Mouse (Mus musculus): ENCODE measurements around the gene Kalrn. TPM values are rescaled to one million over a fixed set of nuclear protein-coding genes. Genes with fewer than 3 reads are reported as not detected.

Gene Kalrn
- total and polyA plus RNA-seq, 2 experiments from 2014 or later = 23.6 to 148 TPM

DNA sequence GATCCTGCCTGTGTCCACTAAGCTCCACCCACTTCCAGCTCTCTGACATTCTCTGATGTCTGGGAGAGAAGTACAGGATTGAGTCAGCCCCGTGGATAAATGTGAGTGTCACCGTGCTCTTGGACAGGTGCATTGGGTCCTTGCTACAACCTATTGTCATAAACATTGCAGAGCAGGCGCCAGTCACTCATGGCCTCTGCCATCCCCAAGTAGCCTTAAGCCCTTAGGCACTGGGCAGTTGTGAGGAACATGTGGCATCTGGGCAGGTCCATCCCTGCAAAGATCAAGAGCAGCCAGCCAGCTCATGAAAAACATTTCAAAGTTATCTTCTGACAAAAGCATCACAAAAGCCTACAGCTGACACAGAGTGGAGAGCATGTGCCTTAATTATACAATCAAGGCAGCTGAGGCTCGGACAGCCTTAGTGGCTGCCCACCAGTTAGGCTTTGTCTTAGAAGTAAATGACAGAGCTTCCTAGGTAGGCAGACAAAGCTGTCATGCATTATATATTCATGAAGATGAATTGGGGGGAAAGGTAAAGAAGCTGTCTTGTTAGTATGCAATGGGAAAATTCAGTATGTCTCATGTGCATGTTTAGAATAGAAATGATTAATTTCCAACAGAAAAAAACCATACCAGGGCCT is 319.2 kb downstream of the Kalrn start:
- Histone ChIP-seq H3K27ac (ENCODE audit: low read depth, low read length) (no peak overlapping the region), H3K4me2 (ENCODE audit: low read depth) (no peak overlapping the region), H3K27me3 (ENCODE audit: insufficient read depth, low read length) (no peaks in the 10 kb centered on the region), H3K4me1 (ENCODE audit: insufficient read depth) (no peaks in the 10 kb centered on the region), H3K9me3 (ENCODE audit: low read length) (no peaks in the 10 kb centered on the region), H3K36me3 (ENCODE audit: insufficient read depth) (peaks cover 21% of the 10 kb centered on the region), H3K9ac (no peak overlapping the region), H3K4me3 (ENCODE audit: low read depth, low read length) (no peak overlapping the region)
- WGBS = 60% methylated on average over 4 of the region's 4 CpGs
- TF ChIP-seq CTCF (IDR thresholded peaks at IDR 0.05; ENCODE audit: low read depth) = no peak
- DNase-seq (no peak), ATAC-seq (no peak)

DNA sequence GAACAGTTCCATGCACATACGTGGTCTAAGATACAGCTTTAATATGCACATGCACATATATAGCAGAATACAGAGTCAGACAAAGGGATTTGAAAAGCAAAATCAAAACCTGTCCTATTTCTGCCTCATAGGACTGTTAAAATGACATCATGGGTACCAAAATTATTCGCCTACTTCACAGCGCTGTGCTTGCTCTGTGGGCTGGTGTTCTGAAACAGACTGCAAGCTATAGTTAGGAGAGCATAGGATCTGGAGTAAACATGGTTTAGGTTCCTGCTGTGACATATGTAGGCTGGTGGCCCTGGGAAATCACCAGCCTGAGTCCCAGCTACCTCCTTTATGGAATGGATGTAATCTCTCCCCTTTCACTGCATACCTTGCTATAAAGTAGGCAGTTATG is 320.7 kb downstream of the Kalrn start:
- Histone ChIP-seq H3K36me3 (ENCODE audit: insufficient read depth) (peaks cover 21% of the 10 kb centered on the region), H3K4me1 (ENCODE audit: insufficient read depth) (no peaks in the 10 kb centered on the region), H3K4me2 (ENCODE audit: low read depth) (no peak overlapping the region), H3K4me3 (ENCODE audit: low read depth, low read length) (no peak overlapping the region), H3K27ac (ENCODE audit: low read depth, low read length) (no peak overlapping the region), H3K9me3 (ENCODE audit: low read length) (no peaks in the 10 kb centered on the region), H3K27me3 (ENCODE audit: insufficient read depth, low read length) (no peaks in the 10 kb centered on the region), H3K9ac (no peak overlapping the region)
- no peak for TF ChIP-seq CTCF (IDR thresholded peaks at IDR 0.05; ENCODE audit: low read depth)
- DNase-seq (no peak), ATAC-seq (no peak)
- WGBS = 87% methylated on average over 3 of the region's 3 CpGs

DNA sequence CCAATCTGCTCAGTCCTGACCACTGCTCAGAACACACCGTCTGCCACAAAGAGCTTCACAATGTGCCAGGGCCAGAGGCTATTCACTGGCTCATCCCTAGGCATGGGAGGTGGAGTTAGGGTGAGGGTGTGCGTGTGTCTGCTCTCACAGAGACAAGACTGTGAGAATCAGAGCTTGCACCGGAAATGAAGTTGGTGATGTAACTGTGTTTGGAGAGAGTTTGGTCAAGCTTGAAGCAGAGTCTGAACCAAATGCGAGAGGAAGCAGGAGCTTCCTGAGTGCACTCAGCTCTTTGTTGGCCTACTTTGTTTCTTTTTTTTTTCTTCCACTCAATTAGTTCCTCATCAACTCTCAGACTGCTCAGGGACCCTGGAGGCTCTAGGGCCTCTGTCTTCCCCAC is 325.1 kb downstream of the Kalrn start:
- WGBS = 28% methylated on average over 4 of the region's 4 CpGs
- Histone ChIP-seq H3K27ac (ENCODE audit: low read depth, low read length) (no peak overlapping the region), H3K4me2 (ENCODE audit: low read depth) (no peak overlapping the region), H3K4me3 (ENCODE audit: low read depth, low read length) (no peak overlapping the region), H3K36me3 (ENCODE audit: insufficient read depth) (peaks cover 17% of the 10 kb centered on the region), H3K9me3 (ENCODE audit: low read length) (no peaks in the 10 kb centered on the region), H3K9ac (no peak overlapping the region), H3K4me1 (ENCODE audit: insufficient read depth) (no peaks in the 10 kb centered on the region), H3K27me3 (ENCODE audit: insufficient read depth, low read length) (no peaks in the 10 kb centered on the region)
- TF ChIP-seq CTCF (IDR thresholded peaks at IDR 0.05; ENCODE audit: low read depth) = no peak
- DNase-seq = no peak
- no peak for ATAC-seq

DNA sequence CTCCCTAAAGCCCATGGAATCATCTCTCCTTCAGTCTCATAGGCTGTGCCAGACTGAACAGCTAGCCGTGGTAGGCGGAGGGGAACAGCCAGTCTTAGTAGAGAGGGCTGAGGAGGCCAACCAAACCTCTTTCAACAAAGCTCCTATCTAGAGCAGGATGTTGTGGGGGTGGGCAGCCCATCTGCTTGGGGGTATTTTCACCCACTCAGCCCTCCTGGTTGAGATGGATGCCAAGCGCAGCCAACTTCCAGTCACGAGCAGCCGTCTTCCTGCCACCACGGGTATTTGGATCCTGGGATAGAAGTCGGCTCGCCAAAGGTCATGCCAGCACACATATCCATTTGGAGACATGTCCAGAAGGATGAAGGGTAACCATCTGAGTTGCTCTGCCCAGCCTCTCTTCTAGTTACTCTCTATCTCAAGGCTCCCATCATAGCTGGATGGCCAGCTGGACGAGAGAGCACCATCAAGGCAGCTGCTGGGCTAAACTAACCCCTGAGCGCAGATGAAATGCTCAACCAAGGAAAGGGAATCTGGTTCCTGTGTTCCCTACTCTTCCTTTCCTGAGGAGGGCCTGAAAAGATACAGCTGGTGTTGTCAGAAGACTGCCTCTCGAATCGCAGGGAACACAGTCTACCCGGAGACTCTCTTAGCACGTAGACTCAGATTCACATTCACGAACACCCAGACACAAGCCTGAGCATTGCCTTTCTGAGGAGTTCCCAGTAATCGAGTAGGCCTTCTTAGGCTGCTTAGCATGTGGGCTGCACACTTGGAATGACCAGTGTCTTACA is 331.2 kb downstream of the Kalrn start:
- DNase-seq = no peak
- no peak overlapping the region for H3K27ac ChIP-seq (ENCODE audit: low read depth, low read length)
- ATAC-seq = no peak

DNA sequence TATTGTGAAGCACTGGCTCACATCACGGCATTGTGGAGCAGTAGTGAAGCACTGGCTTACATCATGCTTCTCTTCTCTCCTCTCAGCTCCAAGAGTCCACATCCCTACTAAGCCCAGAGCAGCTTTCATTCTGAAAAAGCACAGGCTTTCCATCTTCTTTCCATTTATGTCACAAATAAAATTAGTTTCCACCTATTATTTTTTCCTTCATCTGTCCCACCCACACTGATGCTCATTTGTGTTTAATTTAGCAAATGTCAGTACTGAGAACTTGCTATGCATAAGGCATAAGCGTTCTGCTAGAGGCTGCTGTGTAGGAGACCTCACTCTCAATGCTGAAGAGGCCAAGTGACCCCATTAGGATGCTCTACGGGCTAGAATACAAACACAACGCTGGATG is 333.7 kb downstream of the Kalrn start:
- DNase-seq (no peak), ATAC-seq (no peak)
- Histone ChIP-seq H3K4me1 (ENCODE audit: insufficient read depth) (no peaks in the 10 kb centered on the region), H3K36me3 (ENCODE audit: insufficient read depth) (peaks cover 21% of the 10 kb centered on the region), H3K27me3 (ENCODE audit: insufficient read depth, low read length) (no peaks in the 10 kb centered on the region), H3K9ac (no peak overlapping the region), H3K4me2 (ENCODE audit: low read depth) (no peak overlapping the region), H3K27ac (ENCODE audit: low read depth, low read length) (no peak overlapping the region), H3K9me3 (ENCODE audit: low read length) (no peaks in the 10 kb centered on the region), H3K4me3 (ENCODE audit: low read depth, low read length) (no peak overlapping the region)
- TF ChIP-seq CTCF (IDR thresholded peaks at IDR 0.05; ENCODE audit: low read depth) = no peak
- 75% methylated on average over 4 of the region's 4 CpGs for WGBS

More for the DNA sequence above, 331.2 kb downstream of the Kalrn start:
- no peak overlapping the region for H3K4me2 ChIP-seq (ENCODE audit: low read depth)
- no peaks in the 10 kb centered on the region for H3K9me3 ChIP-seq (ENCODE audit: low read length)
- no peaks in the 10 kb centered on the region for H3K4me1 ChIP-seq (ENCODE audit: insufficient read depth)
- H3K4me3 ChIP-seq (ENCODE audit: low read depth, low read length) = no peak overlapping the region
- H3K9ac ChIP-seq = no peak overlapping the region
- 91% methylated on average over 16 of the region's 16 CpGs for WGBS
- H3K27me3 ChIP-seq (ENCODE audit: insufficient read depth, low read length) = no peaks in the 10 kb centered on the region
- H3K36me3 ChIP-seq (ENCODE audit: insufficient read depth) = peaks cover 16% of the 10 kb centered on the region
- TF ChIP-seq CTCF (IDR thresholded peaks at IDR 0.05; ENCODE audit: low read depth) = no peak

DNA sequence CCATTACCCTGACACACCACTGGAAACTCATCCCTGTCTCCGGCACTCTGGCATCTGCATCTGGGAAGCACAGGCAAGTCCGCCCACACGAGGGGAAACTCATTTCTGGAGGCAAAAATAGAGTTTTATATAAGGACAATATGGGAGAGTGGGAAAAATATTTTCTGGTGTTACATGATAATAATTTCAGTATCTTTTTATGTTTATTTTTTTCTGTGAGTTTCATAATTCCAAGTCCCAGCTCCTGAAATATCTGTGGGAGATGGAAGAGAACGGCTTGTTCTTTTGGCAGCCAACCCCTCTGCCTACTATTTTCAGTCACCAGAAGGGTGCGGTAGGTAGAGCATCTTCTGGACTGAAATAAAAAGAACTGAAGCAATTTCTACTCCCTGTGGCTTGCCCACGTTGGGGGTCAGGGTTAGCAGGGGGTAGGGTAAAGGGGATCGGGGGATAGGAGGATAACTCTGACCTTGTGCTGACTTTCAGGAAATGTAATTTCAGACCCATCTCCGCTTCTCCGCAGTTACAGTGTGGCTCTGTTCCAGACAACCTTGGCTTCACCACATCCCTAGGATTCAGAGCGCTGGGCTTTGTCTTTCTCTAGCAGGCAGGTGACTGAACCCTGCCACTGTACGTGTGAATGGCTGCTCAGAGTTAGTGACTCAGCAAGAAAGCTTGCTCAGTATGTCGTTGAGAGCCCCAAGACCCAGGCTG is 336.3 kb downstream of the Kalrn start:
- Histone ChIP-seq H3K4me3 (ENCODE audit: low read depth, low read length) (no peak overlapping the region), H3K4me1 (ENCODE audit: insufficient read depth) (no peaks in the 10 kb centered on the region), H3K9ac (no peak overlapping the region), H3K27ac (ENCODE audit: low read depth, low read length) (no peak overlapping the region), H3K36me3 (ENCODE audit: insufficient read depth) (peaks cover 32% of the 10 kb centered on the region), H3K27me3 (ENCODE audit: insufficient read depth, low read length) (no peaks in the 10 kb centered on the region), H3K4me2 (ENCODE audit: low read depth) (no peak overlapping the region), H3K9me3 (ENCODE audit: low read length) (no peaks in the 10 kb centered on the region)
- WGBS = 58% methylated on average over 12 of the region's 12 CpGs
- ATAC-seq (no peak), DNase-seq (no peak)
- TF ChIP-seq CTCF (IDR thresholded peaks at IDR 0.05; ENCODE audit: low read depth) = no peak

DNA sequence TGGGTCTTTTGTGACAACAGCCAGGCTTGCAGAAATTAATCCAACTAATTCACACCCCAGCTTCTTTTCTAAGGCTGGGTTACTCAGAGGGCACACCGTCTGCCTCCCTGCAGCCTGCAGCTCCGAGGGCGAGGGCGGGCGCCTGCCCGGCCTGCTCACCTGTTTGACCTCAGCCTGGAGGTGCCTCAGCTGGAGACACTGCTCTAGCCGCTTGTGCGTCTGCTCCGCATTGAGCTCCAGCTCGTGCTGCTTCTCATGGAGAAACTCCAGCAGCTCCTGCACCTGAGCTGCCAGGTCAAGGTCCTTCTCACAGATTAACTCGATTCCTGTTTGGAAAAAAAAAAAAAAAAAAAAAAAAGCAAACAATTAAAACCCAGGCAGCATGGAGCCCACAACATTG is 338.2 kb downstream of the Kalrn start:
- Histone ChIP-seq H3K4me3 (ENCODE audit: low read depth, low read length) (no peak overlapping the region), H3K4me2 (ENCODE audit: low read depth) (no peak overlapping the region), H3K9ac (no peak overlapping the region), H3K27ac (ENCODE audit: low read depth, low read length) (no peak overlapping the region), H3K4me1 (ENCODE audit: insufficient read depth) (no peaks in the 10 kb centered on the region), H3K27me3 (ENCODE audit: insufficient read depth, low read length) (no peaks in the 10 kb centered on the region), H3K9me3 (ENCODE audit: low read length) (no peaks in the 10 kb centered on the region), H3K36me3 (ENCODE audit: insufficient read depth) (peaks cover 24% of the 10 kb centered on the region)
- no peak for DNase-seq
- TF ChIP-seq CTCF (IDR thresholded peaks at IDR 0.05; ENCODE audit: low read depth) = no peak
- ATAC-seq = no peak
- WGBS = 37% methylated on average over 11 of the region's 11 CpGs
